Mouse (Mus musculus) cerebellum, adult 9-11 months (tissue): ENCODE data around the gene Ergic3.

ENCODE experiments used
- DNase-seq: peaks from one replicate; pipeline ENCODE4 v3.0.0; 2022

The Ergic3 gene

DNA sequence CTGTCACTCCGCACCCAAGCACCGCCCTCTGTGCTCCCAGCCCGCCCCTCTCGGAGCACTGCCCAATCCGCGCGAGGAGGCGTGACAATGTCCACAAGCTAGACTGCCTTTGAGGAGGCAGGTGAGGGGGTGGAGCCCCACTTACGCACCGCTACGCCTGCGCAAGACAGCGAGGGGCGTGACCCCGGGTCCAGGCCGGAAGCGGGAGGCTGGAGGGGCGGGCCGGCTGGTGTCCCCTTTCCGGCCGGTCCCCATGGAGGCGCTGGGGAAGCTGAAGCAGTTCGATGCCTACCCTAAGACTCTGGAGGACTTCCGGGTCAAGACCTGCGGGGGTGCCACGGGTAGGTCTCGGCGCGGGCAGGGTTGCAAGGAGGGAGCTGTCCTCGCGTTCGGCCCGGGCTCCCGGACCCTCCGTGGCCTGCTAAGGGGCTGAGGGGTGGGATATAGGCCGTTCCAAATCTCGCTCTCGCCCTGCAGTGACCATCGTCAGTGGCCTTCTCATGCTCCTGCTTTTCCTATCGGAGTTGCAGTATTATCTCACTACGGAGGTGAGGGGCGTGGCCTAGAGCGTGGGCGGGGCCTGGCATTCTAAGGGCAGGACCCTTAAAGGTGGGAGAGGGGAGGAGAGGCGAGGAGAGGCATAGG lies at the start of gene Ergic3, which contains the start of gene 6430550D23Rik:
Ergic3 (plus strand) TSS at position 158 of the 645 bp plus-strand sequence.
6430550D23Rik (minus strand) TSS at position 90 of the 645 bp plus-strand sequence.
- peak; percentile 99 for DNase-seq

DNA sequence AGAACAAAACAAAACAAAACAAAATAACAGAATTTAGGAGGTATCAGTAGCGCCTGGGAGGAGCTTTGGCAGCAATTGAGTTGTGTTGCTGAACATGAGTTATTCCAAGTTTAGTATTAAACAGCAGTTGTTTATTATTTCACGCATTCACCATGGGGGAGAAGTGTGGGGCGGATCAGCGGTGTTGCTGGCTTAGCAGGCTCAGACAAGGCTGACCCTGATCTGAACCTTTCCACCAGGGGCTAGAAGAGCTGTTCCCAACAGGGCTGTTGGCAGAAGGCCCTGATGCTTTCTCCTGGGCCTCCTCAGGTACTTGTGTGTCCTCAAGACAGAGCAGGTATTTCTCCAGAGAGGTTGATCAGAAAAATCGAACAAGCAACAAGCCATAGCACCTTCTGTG lies 47.9 kb upstream of the Ergic3 start:
- no peak for DNase-seq

- no peak for DNase-seq
Measured at GRCm38 (mm10) chr2:155961862-155962261, 46.0 kb upstream of the Ergic3 start.

DNA sequence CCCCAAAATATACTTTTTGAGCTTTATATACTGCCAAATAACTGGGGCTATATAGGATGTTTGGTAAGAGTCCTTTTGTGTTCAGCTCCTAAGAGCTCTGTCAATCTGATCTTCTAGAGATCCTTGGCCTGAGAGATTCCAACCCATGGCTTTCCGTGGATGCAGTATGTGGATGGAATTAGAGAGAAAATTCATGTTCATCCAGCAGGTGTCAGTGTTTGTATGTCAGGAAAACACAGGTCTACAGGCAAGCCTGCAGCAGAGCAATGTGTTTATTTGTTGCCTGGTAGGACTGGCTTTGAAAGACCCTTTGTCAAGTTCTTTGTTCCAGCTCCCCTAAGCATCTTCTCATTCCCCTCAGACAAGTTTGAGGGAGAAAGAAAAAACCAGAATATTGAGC lies 44.9 kb upstream of the Ergic3 start:
- no peak for DNase-seq

DNA sequence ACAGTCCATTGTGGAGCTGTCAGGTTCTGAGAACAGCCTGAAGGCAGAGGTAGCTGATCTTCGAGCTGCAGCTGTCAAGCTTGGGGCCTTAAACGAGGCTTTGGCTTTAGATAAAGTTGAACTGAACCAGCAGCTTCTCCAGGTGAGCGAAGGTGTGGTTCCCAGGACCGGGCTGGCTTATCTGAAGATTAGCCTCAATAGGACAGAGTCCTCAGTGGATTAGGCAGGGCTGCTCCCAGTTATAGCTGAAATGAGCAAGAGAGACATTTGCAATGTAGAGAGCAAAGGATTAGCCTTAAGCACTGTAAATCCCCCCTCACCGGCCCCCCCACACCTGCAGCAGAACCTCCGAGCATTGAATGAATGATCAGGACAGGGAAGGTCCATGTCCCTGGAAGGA lies 34.5 kb upstream of the Ergic3 start:
- DNase-seq = no peak

GRCm38 (mm10) chr2:155974087-155974731 lies 33.6 kb upstream of the Ergic3 start:
- no peak for DNase-seq

- no peak for DNase-seq
Measured at GRCm38 (mm10) chr2:155979328-155979991, 28.4 kb upstream of the Ergic3 start.

DNA sequence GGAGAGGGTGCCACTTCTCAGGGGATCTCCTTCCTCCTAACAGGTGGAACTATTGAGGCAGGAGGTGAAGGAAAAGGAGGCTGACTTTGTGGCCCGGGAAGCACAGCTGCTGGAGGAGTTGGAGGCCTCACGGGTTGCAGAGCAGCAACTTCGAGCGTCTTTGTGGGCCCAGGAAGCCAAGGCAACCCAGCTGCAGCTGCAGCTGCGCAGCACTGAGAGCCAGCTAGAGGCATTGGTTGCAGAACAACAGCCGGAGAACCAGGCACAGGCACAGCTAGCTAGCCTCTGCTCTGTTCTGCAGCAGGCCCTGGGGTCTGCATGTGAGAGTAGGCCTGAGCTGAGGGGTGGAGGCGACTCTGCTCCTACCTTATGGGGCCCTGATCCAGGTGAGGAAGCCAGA lies 22.1 kb upstream of the Ergic3 start:
- no peak for DNase-seq

- no peak for DNase-seq
Measured at GRCm38 (mm10) chr2:155987131-155987530, 20.7 kb upstream of the Ergic3 start.

DNA sequence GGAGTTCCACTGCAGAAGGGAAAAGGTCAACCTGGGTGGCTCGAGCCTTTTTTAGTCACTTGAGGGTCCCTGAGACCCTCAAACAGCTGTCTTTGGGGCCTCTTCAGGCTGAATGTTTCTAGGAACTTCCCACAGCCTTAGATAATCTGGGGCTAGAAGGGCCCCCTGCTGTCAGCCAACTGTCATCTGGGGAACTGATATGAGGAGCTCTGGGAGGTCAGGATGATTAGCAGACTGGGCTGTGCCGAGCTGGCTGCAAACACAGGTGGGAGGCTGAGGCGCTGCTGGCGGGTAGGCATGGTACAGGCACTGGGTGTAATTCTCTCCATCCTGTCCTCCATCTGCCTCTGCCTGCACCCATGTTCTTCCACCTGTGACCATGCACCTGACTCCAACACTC lies 18.8 kb upstream of the Ergic3 start:
- DNase-seq = peak; percentile 84

GRCm38 (mm10) chr2:155991151-155991550 lies 16.7 kb upstream of the Ergic3 start:
- peak; percentile 63 for DNase-seq

- peak; percentile 98 for DNase-seq
Measured at GRCm38 (mm10) chr2:155991863-155992321, 16.0 kb upstream of the Ergic3 start.

DNA sequence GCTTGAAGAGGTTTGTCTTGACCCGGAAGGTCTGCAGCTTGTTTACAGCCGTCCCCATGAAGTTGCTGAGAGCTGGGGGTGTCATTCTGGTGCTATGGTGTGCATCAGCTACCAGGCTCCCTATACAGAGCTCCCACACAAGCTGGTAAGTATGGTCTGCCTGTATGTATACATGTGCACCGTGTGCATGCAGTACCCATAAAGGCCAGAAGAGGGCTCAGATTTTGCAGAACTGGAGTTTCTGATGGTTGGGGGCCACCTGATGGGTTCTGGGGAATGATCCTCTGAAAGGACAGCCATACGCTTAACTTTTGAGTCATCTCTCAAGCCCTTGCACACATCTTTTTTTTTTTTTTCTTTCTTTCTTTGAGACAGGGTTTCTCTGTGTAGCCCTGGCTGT lies 2.5 kb upstream of the Ergic3 start:
- DNase-seq = no peak

DNA sequence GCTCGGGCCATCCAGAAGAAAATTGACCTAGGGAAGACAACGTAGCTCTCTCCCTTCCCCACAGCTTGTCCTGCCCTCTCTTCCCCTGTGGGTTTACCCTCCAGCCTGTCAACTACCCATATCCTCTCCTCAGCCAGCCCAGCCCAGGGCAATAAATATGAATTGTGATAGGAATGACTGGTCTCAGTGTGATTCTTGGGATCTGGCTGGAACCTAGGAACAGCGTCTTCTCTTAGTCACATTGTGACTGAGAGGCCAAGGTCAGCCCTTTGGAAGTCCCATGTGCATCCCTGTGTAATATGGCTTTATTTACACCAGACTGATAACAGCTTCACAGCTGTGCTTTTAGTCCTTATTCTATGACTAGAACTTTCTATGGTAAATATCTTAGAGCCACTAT lies 10.3 kb downstream of the Ergic3 start:
- DNase-seq = no peak

- no peak for DNase-seq
Measured at GRCm38 (mm10) chr2:156021219-156021618, 13.4 kb downstream of the Ergic3 start.

DNA sequence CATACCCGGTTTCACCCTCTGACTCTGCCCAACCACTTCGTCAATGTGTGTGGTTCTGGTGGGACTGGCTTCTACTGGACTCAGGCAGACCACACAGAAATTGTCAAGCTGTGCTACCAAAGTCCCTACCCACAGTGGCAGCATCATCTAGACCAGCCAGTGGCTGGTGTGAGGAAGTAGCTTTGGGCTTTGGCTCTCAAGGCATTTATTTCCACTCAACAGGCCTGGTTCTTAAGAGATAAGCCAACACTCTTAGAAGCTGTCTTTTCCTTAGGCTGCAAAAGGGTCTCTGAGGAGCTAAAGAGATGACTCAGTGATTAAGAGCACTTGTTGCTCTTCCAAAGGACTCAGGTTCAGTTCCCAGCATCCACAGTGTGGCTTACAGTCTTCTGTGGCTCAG lies 13.9 kb downstream of the Ergic3 start:
- no peak for DNase-seq

DNA sequence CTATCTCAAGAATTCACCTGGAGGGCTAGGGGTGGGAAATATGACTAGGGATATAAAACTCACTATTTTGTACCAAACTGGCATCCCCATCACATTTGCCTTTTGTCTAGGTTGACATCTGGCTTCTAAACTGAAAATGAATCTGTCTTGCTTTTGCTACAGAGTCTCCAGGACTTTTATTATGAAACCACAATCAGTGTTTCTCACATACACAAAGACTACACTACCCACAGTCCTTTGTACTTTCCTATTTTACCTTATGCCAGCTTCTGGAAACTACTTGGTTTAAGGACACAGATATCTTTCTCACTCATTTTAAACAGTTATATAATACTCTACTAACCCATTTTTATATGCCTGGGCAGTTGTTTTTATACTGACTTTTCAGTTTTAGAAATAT lies 17.6 kb downstream of the Ergic3 start:
- DNase-seq = no peak

DNA sequence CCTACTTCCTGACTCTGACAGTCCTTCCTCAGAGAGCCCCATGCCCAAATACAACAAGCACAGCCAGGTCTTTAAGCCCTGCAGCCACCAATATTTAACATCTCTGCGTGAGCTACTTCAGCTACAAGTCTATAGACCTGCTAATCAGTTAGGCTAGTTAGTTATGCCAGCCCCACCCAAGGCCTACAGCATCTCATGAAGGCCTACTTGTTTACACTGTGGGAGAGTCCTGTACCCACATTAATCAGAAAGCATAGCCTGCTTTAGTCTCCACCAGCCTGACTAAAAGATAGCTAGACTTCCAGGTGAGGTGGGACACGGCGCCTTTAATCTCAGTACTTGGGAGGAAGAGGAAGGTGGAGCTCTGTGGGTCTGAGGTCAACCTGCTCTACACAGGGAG lies 31.5 kb downstream of the Ergic3 start:
- no peak for DNase-seq

DNA sequence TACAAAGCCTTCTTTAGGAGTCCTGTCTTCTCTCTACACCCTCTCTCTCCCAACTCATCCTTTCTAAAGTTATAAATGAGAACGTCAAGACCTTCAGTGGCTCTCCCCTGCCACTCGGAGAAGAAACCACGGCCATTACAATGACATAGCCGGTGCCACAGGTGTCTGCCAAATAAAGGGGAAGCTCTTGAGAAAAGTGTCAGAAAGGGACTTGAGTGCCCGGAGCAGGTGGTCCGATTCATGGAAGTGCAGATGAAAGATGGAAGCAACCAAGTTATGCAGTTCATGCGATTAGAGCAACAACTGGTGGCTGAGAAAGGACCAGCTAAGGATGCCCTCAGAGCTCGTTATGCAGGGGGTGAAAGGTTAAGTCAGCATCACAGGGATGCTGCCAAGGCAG lies 35.1 kb downstream of the Ergic3 start:
- no peak for DNase-seq

DNA sequence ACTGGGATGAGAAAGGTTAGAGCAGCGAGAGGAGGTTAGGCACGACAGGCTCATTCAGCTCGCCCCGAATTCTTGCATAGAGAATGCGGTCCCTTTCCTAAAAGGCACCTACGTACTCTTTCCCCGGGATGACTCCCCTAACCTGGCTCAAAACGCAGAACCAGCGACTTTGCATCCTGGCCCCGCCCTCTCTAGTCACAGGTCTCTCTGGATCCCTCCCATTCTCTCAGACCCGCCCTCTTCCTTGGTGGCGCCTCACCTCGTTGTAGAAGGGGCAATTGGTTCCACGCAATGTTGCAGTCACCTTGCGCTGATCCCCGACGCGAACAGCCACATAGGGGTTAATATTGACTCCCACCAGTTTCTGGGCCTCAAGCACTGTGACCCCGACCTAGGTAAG lies 40.1 kb downstream of the Ergic3 start:
- no peak for DNase-seq

DNA sequence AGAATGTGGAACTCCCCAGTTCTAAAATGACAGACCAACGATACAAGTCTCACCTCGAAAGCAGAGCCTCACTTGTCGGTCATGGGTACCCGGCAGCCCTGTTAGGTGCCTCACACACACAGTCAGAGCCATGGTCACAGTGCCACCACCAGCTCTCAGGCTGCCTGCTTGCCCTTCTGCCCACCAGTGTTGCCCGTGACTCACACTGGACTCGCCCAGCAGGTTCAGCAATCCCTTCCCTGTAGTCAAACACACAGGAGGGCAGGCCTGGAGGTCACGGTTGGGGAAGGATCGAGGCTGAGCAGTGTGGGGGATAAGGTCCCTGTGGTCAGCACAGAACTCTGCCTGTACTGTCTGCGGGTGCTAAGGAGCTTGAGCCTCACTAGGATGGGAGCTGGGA lies 45.0 kb downstream of the Ergic3 start, which contains the start of gene Fer1l4:
Fer1l4 (minus strand) TSS at position 132 of the 400 bp plus-strand sequence.
- DNase-seq = no peak

GRCm38 (mm10) chr2:156065099-156066041 lies 57.5 kb downstream of the Ergic3 start, which contains the start of gene Spag4:
Gene Spag4 (plus strand): TSS chr2:156065175.
- DNase-seq = peak; percentile 64

GRCm38 (mm10) chr2:156066126-156066525 lies 58.3 kb downstream of the Ergic3 start:
- DNase-seq = peak; percentile 43
